Mouse (Mus musculus): ENCODE results near the gene Zfp593.

GRCm38 (mm10) chr4:134246719-134247258 lies 1.4 kb upstream of the Zfp593 start, which contains the start of gene Gm30191:
- TF ChIP-seq POLR2A (IDR thresholded peaks at IDR 0.05; ENCODE audit: extremely low read depth, insufficient read depth, low read length) (no peak), CTCF (IDR thresholded peaks at IDR 0.05; ENCODE audit: low read depth, low read length) (no peak)
